Mouse (Mus musculus) forebrain, embryonic 16.5 days (tissue): ENCODE measurements around the gene Kcnd1. TPM values are rescaled to one million over a fixed set of nuclear protein-coding genes. Genes with fewer than 3 reads are reported as not detected.
"Not testable (repeated sequence)": the region's sequence is repeated elsewhere in the genome, so short reads cannot be mapped to it uniquely, and the experiment has no call there.

Source experiments
- ATAC-seq: fragments of 200-750 bp; cut with Nextera tagmentation; 2 replicates; pipeline ENCODE4 v1.8.0; 2017; ENCODE audit warnings: mild to moderate bottlenecking, moderate library complexity
- H3K27ac ChIP-seq: fragments of 300-500 bp; sonication (generic); 2 replicates; pipeline ENCODE4 v1.5.1; 2014; ENCODE audit warnings: low read length, control low read depth
- H3K27me3 ChIP-seq: fragments of 300-500 bp; sonication (generic); replicated peaks from 2 replicates; pipeline ENCODE4 v1.6.1; 2014; ENCODE audit warnings: low read length; ENCODE audit not compliant: control insufficient read depth, insufficient read depth
- H3K36me3 ChIP-seq: fragments of 300-500 bp; sonication (generic); 2 replicates; pipeline ENCODE4 v1.6.1; 2014; ENCODE audit not compliant: control insufficient read depth, insufficient read depth
- H3K4me1 ChIP-seq: fragments of 300-500 bp; sonication (generic); replicated peaks from 2 replicates; pipeline ENCODE4 v1.6.1; 2014; ENCODE audit warnings: low read length; ENCODE audit not compliant: control insufficient read depth, insufficient read depth
- H3K4me2 ChIP-seq: fragments of 300-500 bp; sonication (generic); 2 replicates; pipeline ENCODE4 v1.6.1; 2014; ENCODE audit warnings: mild to moderate bottlenecking, low read length, control low read depth
- H3K4me3 ChIP-seq: fragments of 300-500 bp; sonication (generic); replicated peaks from 2 replicates; pipeline ENCODE4 v1.5.1; 2014; ENCODE audit warnings: mild to moderate bottlenecking, low read length, control low read depth
- H3K9ac ChIP-seq: fragments of 300-500 bp; sonication (generic); replicated peaks from 2 replicates; pipeline ENCODE4 v1.6.1; 2014; ENCODE audit warnings: low read depth, low read length, control low read depth
- H3K9me3 ChIP-seq: fragments of 300-500 bp; sonication (generic); 2 replicates; pipeline ENCODE4 v1.6.1; 2016; ENCODE audit warnings: low read length; ENCODE audit not compliant: control insufficient read depth
- WGBS: fragments of 180-500 bp; shearing (Covaris S2); extraction: QIAGEN DNeasy Blood & Tissue Kit; methylation state at CpG from one replicate; pipeline ENCODE4 v1.1.7; 2014; 5-methylcytosine and 5-hydroxymethylcytosine counted together
- polyA plus RNA-seq: library from polyadenylated mRNA; unstranded; fragments of >200 nt; fragmentation: Nextera tagmentation; extraction: Ambion mirVana; gene quantifications from 2 replicates; pipeline ENCODE4 v1.2.1, GENCODE M21; 2015

The Kcnd1 gene
- polyA plus RNA-seq, 1 experiment from 2014 or later, result 4.0 TPM

- WGBS, result 18% methylated on average over 5 of the region's 5 CpGs
- no peak overlapping the region for H3K27ac ChIP-seq
- no peaks in the 10 kb centered on the region for H3K9me3 ChIP-seq
- ATAC-seq, result 0 out of 2 replicates have a peak, but pooled peaks have one; percentile 5
- peak overlapping the region; percentile 72 for H3K4me2 ChIP-seq
- H3K4me3 ChIP-seq, result peak overlapping the region; percentile 62
- H3K36me3 ChIP-seq, result no peaks in the 10 kb centered on the region
- H3K9ac ChIP-seq, result peak overlapping the region; percentile 63
- H3K27me3 ChIP-seq, result no peaks in the 10 kb centered on the region
- H3K4me1 ChIP-seq, result peaks cover 6% of the 10 kb centered on the region
These were observed 31.8 kb upstream of the Kcnd1 start for GRCm38 (mm10) chrX:7790309-7790708.

GRCm38 (mm10) chrX:7793361-7793760, 28.7 kb upstream of the Kcnd1 start:
- 40% methylated on average over 3 of the region's 3 CpGs for WGBS
- ATAC-seq, result no peak
- Histone ChIP-seq H3K27me3 (no peaks in the 10 kb centered on the region), H3K9me3 (no peaks in the 10 kb centered on the region), H3K4me1 (peaks cover 6% of the 10 kb centered on the region), H3K27ac (no peak overlapping the region), H3K36me3 (no peaks in the 10 kb centered on the region), H3K9ac (no peak overlapping the region), H3K4me2 (no peak overlapping the region), H3K4me3 (no peak overlapping the region)

GRCm38 (mm10) chrX:7795016-7795415, 27.1 kb upstream of the Kcnd1 start:
- Histone ChIP-seq H3K9me3 (no peaks in the 10 kb centered on the region), H3K27me3 (no peaks in the 10 kb centered on the region), H3K4me2 (no peak overlapping the region), H3K4me3 (no peak overlapping the region), H3K9ac (no peak overlapping the region), H3K27ac (no peak overlapping the region), H3K36me3 (peaks cover 3% of the 10 kb centered on the region; the same call in 1 of the 2 replicates), H3K4me1 (peaks cover 6% of the 10 kb centered on the region)
- ATAC-seq, result no peak
- WGBS, result 45% methylated on average over 7 of the region's 7 CpGs

- no peaks in the 10 kb centered on the region for H3K9me3 ChIP-seq
- no peaks in the 10 kb centered on the region for H3K27me3 ChIP-seq
- no peak overlapping the region for H3K4me3 ChIP-seq
- no peak for ATAC-seq
- no peak overlapping the region for H3K9ac ChIP-seq
- no peak overlapping the region for H3K27ac ChIP-seq
- WGBS, result 84% methylated on average over 3 of the region's 3 CpGs
- no peaks in the 10 kb centered on the region for H3K4me1 ChIP-seq
- H3K4me2 ChIP-seq, result no peak overlapping the region
- H3K36me3 ChIP-seq, result peaks cover 4% of the 10 kb centered on the region; the same call in 1 of the 2 replicates
These were observed 24.8 kb upstream of the Kcnd1 start for GRCm38 (mm10) chrX:7797327-7797726.

- not testable (repeated sequence) for H3K27ac ChIP-seq, H3K36me3 ChIP-seq, H3K9ac ChIP-seq, ATAC-seq, H3K4me1 ChIP-seq, H3K9me3 ChIP-seq, H3K27me3 ChIP-seq, H3K4me2 ChIP-seq, H3K4me3 ChIP-seq
- WGBS, result 91% methylated on average over 2 of the region's 2 CpGs
These were observed 19.9 kb upstream of the Kcnd1 start for GRCm38 (mm10) chrX:7802157-7802556.

- H3K36me3 ChIP-seq, H3K4me2 ChIP-seq, H3K9ac ChIP-seq, H3K4me1 ChIP-seq, H3K9me3 ChIP-seq, H3K4me3 ChIP-seq, H3K27me3 ChIP-seq, ATAC-seq, H3K27ac ChIP-seq: not testable (repeated sequence)
- WGBS, result 58% methylated on average over 8 of the region's 8 CpGs
These were observed 7.1 kb upstream of the Kcnd1 start for GRCm38 (mm10) chrX:7815016-7815415.

- no peak overlapping the region for H3K4me3 ChIP-seq
- ATAC-seq, result no peak
- H3K27ac ChIP-seq, result no peak overlapping the region
- no peaks in the 10 kb centered on the region for H3K36me3 ChIP-seq
- no peaks in the 10 kb centered on the region for H3K4me1 ChIP-seq
- 76% methylated on average over 1 of the region's 1 CpGs for WGBS
- no peak overlapping the region for H3K4me2 ChIP-seq
- no peaks in the 10 kb centered on the region for H3K9me3 ChIP-seq
- no peaks in the 10 kb centered on the region for H3K27me3 ChIP-seq
- no peak overlapping the region for H3K9ac ChIP-seq
These were observed 15.1 kb downstream of the Kcnd1 start for GRCm38 (mm10) chrX:7837146-7837545.

- H3K4me2 ChIP-seq, result peak overlapping the region; percentile 53
- no peaks in the 10 kb centered on the region for H3K36me3 ChIP-seq
- peak overlapping the region; percentile 53; the same call in 1 of the 2 replicates for H3K27ac ChIP-seq
- H3K27me3 ChIP-seq, result no peaks in the 10 kb centered on the region
- ATAC-seq, result no peak
- H3K4me1 ChIP-seq, result peaks cover 21% of the 10 kb centered on the region
- no peaks in the 10 kb centered on the region for H3K9me3 ChIP-seq
- peak overlapping the region; percentile 70 for H3K4me3 ChIP-seq
- 23% methylated on average over 7 of the region's 7 CpGs for WGBS
- H3K9ac ChIP-seq, result no peak overlapping the region
These were observed 18.7 kb downstream of the Kcnd1 start for GRCm38 (mm10) chrX:7840842-7841162.

GRCm38 (mm10) chrX:7841163-7842162, 19.4 kb downstream of the Kcnd1 start, which contains the start of gene Otud5:
TSS of gene Otud5 (plus strand) at chrX:7841364.
- peak within 1 kb of the TSS; percentile 70 for H3K4me3 ChIP-seq
- H3K36me3 ChIP-seq, result no peaks in the 10 kb centered on the region
- peak; percentile 98 for ATAC-seq
- peak within 1 kb of the TSS; percentile 75 for H3K9ac ChIP-seq
- peaks cover 21% of the 10 kb centered on the region for H3K4me1 ChIP-seq
- H3K4me2 ChIP-seq, result peak within 1 kb of the TSS; percentile 72
- H3K27me3 ChIP-seq, result no peaks in the 10 kb centered on the region
- no peaks in the 10 kb centered on the region for H3K9me3 ChIP-seq
- H3K27ac ChIP-seq, result peak within 1 kb of the TSS; percentile 91
- 19% methylated on average over 72 of the region's 74 CpGs for WGBS
